Mouse (Mus musculus) embryonic facial prominence, embryonic 11.5 days (tissue): ENCODE results near the gene Hpn. TPM values are rescaled to one million over a fixed set of nuclear protein-coding genes. Genes with fewer than 3 reads are reported as not detected.

Experiments
- ATAC-seq: fragments of 200-750 bp; cut with Nextera tagmentation; replicated peaks from 2 replicates; pipeline ENCODE4 v1.8.0; 2017; ENCODE audit warnings: low read depth; ENCODE audit not compliant: insufficient number of reproducible peaks, low FRiP score, low TSS enrichment
- DNase-seq: peaks from one replicate; pipeline ENCODE4 v3.0.0-alpha.2; 2015; ENCODE audit warnings: low spot score
- H3K27ac ChIP-seq: fragments of 300-500 bp; sonication (generic); replicated peaks from 2 replicates; pipeline ENCODE4 v1.5.1; 2014; ENCODE audit warnings: mild to moderate bottlenecking, low read depth, low read length, control low read depth
- H3K27me3 ChIP-seq: fragments of 300-500 bp; sonication (generic); 2 replicates; pipeline ENCODE4 v1.6.1; 2014; ENCODE audit warnings: mild to moderate bottlenecking, low read length, moderate library complexity, mixed read lengths; ENCODE audit not compliant: control insufficient read depth, insufficient read depth
- H3K36me3 ChIP-seq: fragments of 300-500 bp; sonication (generic); replicated peaks from 2 replicates; pipeline ENCODE4 v1.6.1; 2014; ENCODE audit warnings: low read depth, mild to moderate bottlenecking, low read length, moderate library complexity, mixed read lengths; ENCODE audit not compliant: control insufficient read depth, insufficient read depth
- H3K4me1 ChIP-seq: fragments of 300-500 bp; sonication (generic); 2 replicates; pipeline ENCODE4 v1.6.1; 2014; ENCODE audit warnings: low read length, mixed read lengths; ENCODE audit not compliant: control insufficient read depth, insufficient read depth
- H3K4me2 ChIP-seq: fragments of 300-500 bp; sonication (generic); 2 replicates; pipeline ENCODE4 v1.6.1; 2014; ENCODE audit warnings: low read depth, mild to moderate bottlenecking, control low read depth, low read length, moderate library complexity
- H3K4me3 ChIP-seq: fragments of 300-500 bp; sonication (generic); 2 replicates; pipeline ENCODE4 v1.5.1; 2014; ENCODE audit warnings: low read depth, low read length, control low read depth
- H3K9ac ChIP-seq: fragments of 300-500 bp; sonication (generic); replicated peaks from 2 replicates; pipeline ENCODE4 v1.6.1; 2014; ENCODE audit warnings: mild to moderate bottlenecking, control low read depth, low read length
- H3K9me3 ChIP-seq: fragments of 300-500 bp; sonication (generic); replicated peaks from 2 replicates; pipeline ENCODE4 v1.6.1; 2016; ENCODE audit warnings: mild to moderate bottlenecking, low read length, inconsistent platforms, mixed read lengths; ENCODE audit not compliant: control insufficient read depth
- WGBS: fragments of 180-500 bp; shearing (Covaris S2); extraction: QIAGEN DNeasy Blood & Tissue Kit; methylation state at CpG from one replicate; pipeline ENCODE4 v1.1.7; 2014; 5-methylcytosine and 5-hydroxymethylcytosine counted together
- polyA plus RNA-seq: library from polyadenylated mRNA; unstranded; fragments of >200 nt; fragmentation: Nextera tagmentation; extraction: Ambion mirVana; gene quantifications from 2 replicates; pipeline ENCODE4 v1.2.1, GENCODE M21; 2014

Hpn gene
- polyA plus RNA-seq, 1 experiment from 2014 or later, result 2.2 TPM

DNA sequence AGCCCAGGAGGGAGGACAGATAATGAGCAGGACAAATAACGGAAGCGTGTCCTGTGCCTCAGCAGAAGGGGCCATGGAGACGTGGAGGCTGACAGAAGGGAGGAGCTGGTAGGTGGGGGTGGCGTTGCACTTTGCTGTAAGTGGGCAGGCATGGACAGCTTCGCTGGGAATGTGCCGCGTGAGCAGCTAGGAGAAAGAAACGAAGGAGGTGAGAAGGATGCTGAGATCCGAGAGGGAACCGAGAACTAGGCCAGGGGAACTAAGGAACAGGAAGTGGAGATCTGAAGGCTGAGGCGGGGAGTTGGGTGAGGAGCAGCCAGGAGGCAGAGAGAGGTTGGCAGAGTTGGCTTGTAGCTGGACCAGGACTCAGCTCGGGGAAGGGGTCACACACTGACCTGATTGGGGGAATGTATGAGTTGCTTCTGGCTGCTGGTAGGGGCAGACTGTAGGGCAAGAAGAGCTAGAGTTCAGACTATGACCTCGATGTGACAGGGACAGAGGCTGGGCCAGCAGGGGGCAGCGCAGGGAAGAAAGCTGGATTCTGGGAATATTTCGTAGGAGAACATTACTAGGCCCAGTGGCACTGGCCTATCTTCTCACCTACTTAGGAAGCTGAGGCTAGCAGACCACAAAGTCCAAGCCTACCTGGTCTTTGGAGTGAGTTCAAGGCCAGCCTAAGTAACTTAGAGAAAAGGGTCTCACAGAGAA is 9.9 kb downstream of the Hpn start:
- Histone ChIP-seq H3K4me2 (no peak overlapping the region), H3K9ac (no peak overlapping the region), H3K27me3 (no peaks in the 10 kb centered on the region), H3K4me3 (no peak overlapping the region), H3K27ac (no peak overlapping the region), H3K9me3 (no peaks in the 10 kb centered on the region), H3K4me1 (no peaks in the 10 kb centered on the region), H3K36me3 (no peaks in the 10 kb centered on the region)
- WGBS, result 60% methylated on average over 15 of the region's 15 CpGs
- DNase-seq, result peak; percentile 46
- no peak for ATAC-seq

DNA sequence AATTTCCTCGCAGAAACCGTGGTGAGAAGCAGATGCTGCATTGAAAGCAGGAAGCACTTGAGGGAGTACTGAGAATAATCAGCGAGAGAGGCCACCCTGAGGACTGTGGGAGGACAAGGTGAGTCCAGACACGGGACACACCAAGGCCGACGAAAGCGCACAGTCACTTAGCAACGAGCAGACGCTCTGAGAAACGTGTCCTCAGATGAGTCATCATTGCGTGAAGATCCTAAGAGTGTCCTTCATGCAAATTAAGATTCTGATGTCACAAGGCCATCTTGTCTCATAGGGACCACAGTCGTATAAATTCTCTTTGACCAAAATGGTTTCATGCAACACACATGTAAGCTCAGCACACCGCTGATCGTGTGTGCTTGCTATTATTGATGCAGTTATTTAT is 14.3 kb downstream of the Hpn start:
- WGBS, result 82% methylated on average over 14 of the region's 14 CpGs
- Histone ChIP-seq H3K4me1 (no peaks in the 10 kb centered on the region), H3K4me2 (no peak overlapping the region)

DNA sequence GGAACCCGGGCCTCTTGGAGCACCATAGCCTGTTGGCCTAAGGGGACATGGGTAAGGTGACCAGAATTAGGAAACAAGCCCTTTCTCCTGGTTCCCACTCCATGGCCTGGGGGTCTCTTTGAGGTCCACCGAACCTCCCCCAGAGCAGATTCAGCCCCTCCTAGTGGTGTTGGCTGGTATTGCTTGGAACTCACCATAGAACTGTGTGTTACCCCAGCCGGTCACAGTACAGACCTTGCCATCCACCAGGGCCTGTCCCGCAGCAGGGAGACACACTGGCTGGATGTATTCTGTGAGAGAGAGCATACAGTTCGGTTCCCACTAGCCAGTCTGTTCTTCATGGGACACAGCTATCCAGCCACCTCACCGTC is 15.5 kb downstream of the Hpn start:
- 82% methylated on average over 6 of the region's 6 CpGs for WGBS
- H3K9ac ChIP-seq, result no peak overlapping the region
- DNase-seq (no peak), ATAC-seq (no peak)
- H3K27ac ChIP-seq, result no peak overlapping the region
- H3K27me3 ChIP-seq, result no peaks in the 10 kb centered on the region
- no peak overlapping the region for H3K4me2 ChIP-seq
- no peaks in the 10 kb centered on the region for H3K4me1 ChIP-seq
- no peaks in the 10 kb centered on the region for H3K9me3 ChIP-seq
- no peaks in the 10 kb centered on the region for H3K36me3 ChIP-seq
- no peak overlapping the region for H3K4me3 ChIP-seq

More for the DNA sequence above, 14.3 kb downstream of the Hpn start:
- H3K27me3 ChIP-seq, result no peaks in the 10 kb centered on the region
- no peak overlapping the region for H3K9ac ChIP-seq
- DNase-seq (no peak), ATAC-seq (no peak)
- no peaks in the 10 kb centered on the region for H3K9me3 ChIP-seq
- no peaks in the 10 kb centered on the region for H3K36me3 ChIP-seq
- H3K4me3 ChIP-seq, result no peak overlapping the region
- H3K27ac ChIP-seq, result no peak overlapping the region

DNA sequence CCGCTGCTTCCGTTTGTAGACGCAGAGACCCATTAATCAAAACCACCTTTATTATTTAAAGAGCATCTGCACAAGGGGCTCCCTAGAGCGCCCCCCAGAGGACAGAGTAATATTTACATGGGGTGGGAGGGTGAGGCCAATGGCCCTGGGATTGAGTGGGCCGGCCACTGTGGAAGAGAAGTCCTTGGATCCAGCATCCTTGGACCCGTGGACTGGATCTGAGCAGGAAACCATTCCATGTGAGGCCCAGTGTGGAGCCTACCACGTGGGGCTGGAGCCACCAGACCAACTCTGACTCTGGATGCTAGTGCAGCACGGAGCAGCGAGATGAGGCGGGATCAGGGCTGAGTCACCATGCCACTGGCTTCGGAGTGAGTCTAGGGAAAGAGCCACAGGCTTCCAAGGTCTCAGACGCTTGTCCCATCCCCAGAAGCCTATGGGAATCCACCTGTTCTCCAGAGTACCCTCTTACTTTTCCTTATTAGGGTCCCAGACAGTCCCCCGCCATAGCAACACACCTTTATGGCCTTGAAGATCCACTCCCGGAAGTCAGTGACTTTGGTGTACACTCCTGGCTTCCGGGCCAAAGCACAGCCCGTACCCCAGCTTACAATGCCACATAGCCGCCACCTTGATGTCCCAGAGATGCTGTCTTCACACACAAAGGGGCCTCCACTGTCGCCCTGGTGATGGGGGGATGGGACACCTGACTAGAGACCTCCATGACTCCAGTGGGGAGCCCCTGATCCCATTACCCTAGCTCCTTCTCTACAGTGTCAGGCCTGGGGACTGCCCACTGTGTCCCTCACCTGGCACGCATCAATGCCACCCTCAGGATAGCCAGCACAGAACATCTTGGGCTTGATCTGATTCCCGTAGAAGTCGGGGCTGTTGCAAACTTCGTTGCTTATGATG is 16.1 kb downstream of the Hpn start:
- no peak overlapping the region for H3K27ac ChIP-seq
- no peak overlapping the region for H3K9ac ChIP-seq
- no peaks in the 10 kb centered on the region for H3K36me3 ChIP-seq
- DNase-seq (no peak), ATAC-seq (no peak)
- no peaks in the 10 kb centered on the region for H3K9me3 ChIP-seq
- H3K4me1 ChIP-seq, result no peaks in the 10 kb centered on the region
- no peak overlapping the region for H3K4me3 ChIP-seq
- no peaks in the 10 kb centered on the region for H3K27me3 ChIP-seq
- WGBS, result 80% methylated on average over 22 of the region's 22 CpGs
- H3K4me2 ChIP-seq, result no peak overlapping the region

DNA sequence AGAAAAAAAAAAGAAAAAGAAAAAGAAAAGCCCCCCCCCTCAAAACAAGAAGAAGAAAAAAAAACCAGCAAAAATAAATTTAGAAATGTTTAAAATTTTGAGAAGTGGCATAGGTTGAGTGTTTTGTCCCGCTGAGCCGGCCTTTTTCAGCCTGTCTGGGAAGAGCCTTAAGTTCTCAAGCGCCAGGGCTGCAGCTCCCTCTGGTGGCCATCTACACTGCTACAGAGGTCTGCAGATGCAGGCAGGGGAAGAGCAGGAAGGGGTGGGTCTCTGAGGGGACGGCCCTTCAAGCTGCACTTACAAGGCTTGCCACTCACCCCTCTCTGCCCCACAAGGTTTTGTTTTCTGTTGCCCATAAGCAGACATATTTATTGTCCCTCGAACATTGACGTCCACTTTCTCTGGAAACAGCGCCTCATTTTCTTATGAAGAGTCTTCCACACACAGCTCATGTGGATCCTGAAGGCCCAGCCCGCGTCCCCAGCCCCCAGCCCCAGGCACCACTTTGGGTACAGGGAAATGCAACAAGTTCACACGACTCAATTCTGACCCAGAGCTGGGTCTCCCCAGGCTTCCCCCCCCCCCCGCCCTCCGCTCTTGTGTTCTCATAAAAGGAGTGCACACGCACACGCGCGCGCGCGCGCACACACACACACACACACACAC is 17.4 kb downstream of the Hpn start:
- H3K9ac ChIP-seq, result peak overlapping the region; percentile 25
- 36% methylated on average over 19 of the region's 20 CpGs for WGBS
- peak; percentile 88 for ATAC-seq

DNA sequence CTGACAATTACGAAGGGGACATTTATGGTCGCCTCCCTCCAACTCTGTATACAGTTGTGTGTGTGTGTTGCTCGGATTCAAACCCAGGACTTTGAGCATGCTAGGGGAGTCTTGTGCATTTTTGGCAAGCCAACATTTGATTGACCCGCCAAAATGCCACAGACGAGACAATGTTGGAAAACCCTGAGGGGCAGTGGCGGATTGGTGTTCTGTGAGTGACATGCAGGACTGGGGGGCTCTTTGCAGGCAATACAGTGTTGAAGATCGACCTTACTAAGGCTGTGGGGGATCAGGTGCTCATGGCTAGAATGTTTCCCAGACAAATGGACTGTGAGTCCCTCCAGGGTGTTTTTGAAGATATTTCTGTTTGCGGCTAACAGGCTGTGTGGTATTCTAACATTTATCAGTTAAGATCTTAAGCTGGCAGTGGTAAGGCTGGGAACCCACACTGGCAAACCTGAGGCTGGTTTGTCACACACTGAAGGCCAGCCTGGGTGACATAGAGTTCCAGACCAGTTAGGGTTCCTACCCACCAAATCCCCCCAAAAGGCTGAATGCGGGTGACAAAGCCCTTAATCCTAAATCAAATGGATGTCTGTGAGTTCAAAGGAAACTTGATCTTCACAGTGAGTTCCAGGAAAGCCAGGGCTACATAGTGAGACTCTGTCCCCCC is 18.1 kb downstream of the Hpn start:
- Histone ChIP-seq H3K36me3 (no peaks in the 10 kb centered on the region), H3K4me3 (no peak overlapping the region), H3K4me1 (no peaks in the 10 kb centered on the region), H3K9ac (no peak overlapping the region), H3K4me2 (no peak overlapping the region), H3K27me3 (no peaks in the 10 kb centered on the region), H3K27ac (no peak overlapping the region), H3K9me3 (no peaks in the 10 kb centered on the region)
- ATAC-seq (no peak), DNase-seq (peak; percentile 32)
- 72% methylated on average over 9 of the region's 9 CpGs for WGBS

More for the DNA sequence above, 17.4 kb downstream of the Hpn start:
- Histone ChIP-seq H3K4me2 (peak overlapping the region; percentile 21), H3K27ac (no peak overlapping the region), H3K4me3 (peak overlapping the region; percentile 1; the same call in 1 of the 2 replicates), H3K36me3 (no peaks in the 10 kb centered on the region), H3K9me3 (no peaks in the 10 kb centered on the region), H3K4me1 (no peaks in the 10 kb centered on the region), H3K27me3 (no peaks in the 10 kb centered on the region)
- DNase-seq, result peak; percentile 96

DNA sequence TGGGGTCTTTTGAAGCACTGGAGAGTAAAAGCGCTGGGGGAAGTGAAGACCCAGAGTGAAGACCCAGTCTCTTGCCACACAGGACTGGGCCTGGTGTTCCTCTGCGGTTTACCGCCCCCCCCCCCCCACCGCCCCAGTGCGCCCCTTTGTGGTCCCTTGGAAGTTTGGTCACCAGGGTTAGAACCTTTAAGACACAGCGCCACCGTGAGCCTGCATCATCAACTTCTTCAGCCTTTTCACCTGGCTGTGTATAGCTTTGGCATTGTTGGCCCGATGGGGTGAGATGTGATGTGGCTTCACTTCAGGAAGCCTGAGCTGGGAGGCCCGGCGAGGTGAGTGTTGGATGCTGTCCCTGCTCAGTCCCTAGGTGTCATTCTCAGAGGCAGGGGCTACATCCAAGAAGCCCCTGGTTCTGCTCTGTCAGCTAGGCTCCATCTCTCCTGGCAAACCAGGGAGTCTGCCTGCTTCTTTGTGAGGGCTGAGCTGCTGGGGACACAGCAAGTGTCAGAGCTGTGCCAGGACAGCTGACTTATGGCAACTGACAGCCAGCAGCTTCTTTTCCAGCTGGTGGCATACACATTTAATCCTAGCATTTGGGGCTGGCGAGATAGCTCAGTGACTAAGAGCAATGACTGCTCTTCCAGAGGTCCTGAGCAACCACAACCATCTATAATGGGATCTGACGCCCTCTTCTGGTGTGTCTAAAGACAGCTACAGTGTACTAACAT is 20.2 kb downstream of the Hpn start:
- no peaks in the 10 kb centered on the region for H3K4me1 ChIP-seq
- WGBS, result 26% methylated on average over 12 of the region's 12 CpGs

More for the DNA sequence above, 20.2 kb downstream of the Hpn start:
- Histone ChIP-seq H3K9ac (no peak overlapping the region), H3K9me3 (no peaks in the 10 kb centered on the region), H3K36me3 (no peaks in the 10 kb centered on the region), H3K27ac (no peak overlapping the region), H3K4me2 (no peak overlapping the region), H3K4me3 (no peak overlapping the region), H3K27me3 (no peaks in the 10 kb centered on the region)
- DNase-seq, result no peak
- ATAC-seq, result no peak
